Mouse (Mus musculus): ENCODE results near the gene Gars. TPM values are rescaled to one million over a fixed set of nuclear protein-coding genes. Genes with fewer than 3 reads are reported as not detected.

Gene Gars
- polyA plus RNA-seq, 1 experiment from 2014 or later: 205 TPM

DNA sequence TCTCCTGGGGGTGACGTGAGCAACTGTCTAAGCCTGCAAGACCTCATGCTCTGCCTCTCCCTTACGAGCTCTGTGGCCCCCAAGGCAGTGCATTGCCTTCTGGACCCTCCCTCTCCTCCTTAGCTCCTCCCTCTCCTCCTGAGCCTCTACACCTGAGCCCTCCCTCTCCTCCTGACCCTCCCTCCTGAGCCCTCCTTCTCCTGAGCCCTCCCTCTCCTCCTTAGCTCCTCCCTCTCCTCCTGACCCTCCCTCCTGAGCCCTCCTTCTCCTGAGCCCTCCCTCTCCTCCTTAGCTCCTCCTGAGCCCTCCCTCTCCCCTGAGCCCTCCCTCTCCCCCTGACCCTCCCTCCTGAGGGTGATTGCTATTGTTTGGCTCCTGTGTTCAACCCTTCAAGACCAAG lies 19.4 kb upstream of the Gars start:
- ATAC-seq (ENCODE audit: low FRiP score): no peak; the same call in 1 of the 2 replicates
- Histone ChIP-seq H3K36me3 (replicated peaks; ENCODE audit: control insufficient read depth, insufficient read depth) (no peaks in the 10 kb centered on the region), H3K4me1 (replicated peaks; ENCODE audit: control insufficient read depth, insufficient read depth, low read length) (no peaks in the 10 kb centered on the region), H3K27ac (no peak overlapping the region), H3K9me3 (ENCODE audit: control insufficient read depth, low read length) (no peaks in the 10 kb centered on the region), H3K4me3 (replicated peaks; ENCODE audit: low read length) (no peak overlapping the region), H3K27me3 (ENCODE audit: control insufficient read depth, insufficient read depth, low read length) (no peaks in the 10 kb centered on the region), H3K9ac (no peak overlapping the region), H3K4me2 (replicated peaks) (no peak overlapping the region)
- DNase-seq (ENCODE audit: low spot score): no peak
- WGBS: 82% methylated on average over 2 of the region's 2 CpGs

DNA sequence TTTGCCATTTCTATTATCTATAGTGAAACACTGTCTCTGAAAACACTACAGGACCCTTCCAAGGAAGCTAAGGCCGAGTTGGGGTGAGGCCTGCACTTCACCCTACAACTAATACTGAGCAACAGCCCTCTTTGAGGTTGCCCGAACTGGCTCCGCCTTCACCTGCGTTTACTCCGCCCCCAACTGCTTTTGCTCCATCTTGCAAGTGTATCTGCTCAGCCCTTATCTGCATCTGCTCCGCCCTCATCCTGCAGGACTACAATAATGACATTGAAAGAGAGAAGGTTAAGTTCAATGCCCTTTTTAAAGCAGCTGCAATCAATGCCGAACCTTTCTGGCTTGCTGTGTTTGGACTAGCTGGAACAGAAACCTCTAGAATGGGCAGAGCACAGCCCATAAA lies 16.0 kb upstream of the Gars start:
- H3K36me3 ChIP-seq (replicated peaks; ENCODE audit: control insufficient read depth, insufficient read depth): no peaks in the 10 kb centered on the region
- DNase-seq (ENCODE audit: low spot score) (no peak), ATAC-seq (ENCODE audit: low FRiP score) (no peak)
- no peaks in the 10 kb centered on the region for H3K9me3 ChIP-seq (ENCODE audit: control insufficient read depth, low read length)
- no peak overlapping the region for H3K4me2 ChIP-seq (replicated peaks)
- no peak overlapping the region for H3K27ac ChIP-seq
- no peaks in the 10 kb centered on the region for H3K4me1 ChIP-seq (replicated peaks; ENCODE audit: control insufficient read depth, insufficient read depth, low read length)
- WGBS: 88% methylated on average over 7 of the region's 7 CpGs
- H3K27me3 ChIP-seq (ENCODE audit: control insufficient read depth, insufficient read depth, low read length): no peaks in the 10 kb centered on the region
- no peak overlapping the region for H3K9ac ChIP-seq
- no peak overlapping the region for H3K4me3 ChIP-seq (replicated peaks; ENCODE audit: low read length)

DNA sequence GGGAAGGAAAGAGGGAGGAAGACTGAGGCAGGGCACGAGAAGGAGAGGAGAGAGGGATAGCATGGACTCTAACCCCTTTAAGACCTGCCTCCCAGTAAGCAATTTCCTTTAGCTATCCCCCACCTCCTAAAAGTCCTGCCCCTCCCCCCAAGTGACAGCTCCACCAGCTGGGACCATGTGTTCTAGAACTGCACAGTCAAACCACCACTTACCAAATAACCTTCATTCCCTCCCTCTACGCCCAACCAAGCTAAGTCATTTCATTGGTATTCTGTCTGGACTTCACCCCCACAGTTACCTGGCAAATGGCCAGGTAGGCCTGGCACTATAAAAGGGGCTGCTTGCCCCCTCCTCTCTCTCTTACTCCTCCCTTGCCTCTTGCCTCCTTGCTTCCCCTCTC lies 10.2 kb upstream of the Gars start:
- Histone ChIP-seq H3K4me3 (replicated peaks; ENCODE audit: low read length) (no peak overlapping the region), H3K36me3 (replicated peaks; ENCODE audit: control insufficient read depth, insufficient read depth) (no peaks in the 10 kb centered on the region), H3K9ac (no peak overlapping the region), H3K27ac (no peak overlapping the region), H3K4me2 (replicated peaks) (no peak overlapping the region), H3K4me1 (replicated peaks; ENCODE audit: control insufficient read depth, insufficient read depth, low read length) (no peaks in the 10 kb centered on the region), H3K27me3 (ENCODE audit: control insufficient read depth, insufficient read depth, low read length) (no peaks in the 10 kb centered on the region), H3K9me3 (ENCODE audit: control insufficient read depth, low read length) (no peaks in the 10 kb centered on the region)
- ATAC-seq (ENCODE audit: low FRiP score) (no peak), DNase-seq (ENCODE audit: low spot score) (no peak)
- WGBS: 50% methylated on average over 2 of the region's 2 CpGs

DNA sequence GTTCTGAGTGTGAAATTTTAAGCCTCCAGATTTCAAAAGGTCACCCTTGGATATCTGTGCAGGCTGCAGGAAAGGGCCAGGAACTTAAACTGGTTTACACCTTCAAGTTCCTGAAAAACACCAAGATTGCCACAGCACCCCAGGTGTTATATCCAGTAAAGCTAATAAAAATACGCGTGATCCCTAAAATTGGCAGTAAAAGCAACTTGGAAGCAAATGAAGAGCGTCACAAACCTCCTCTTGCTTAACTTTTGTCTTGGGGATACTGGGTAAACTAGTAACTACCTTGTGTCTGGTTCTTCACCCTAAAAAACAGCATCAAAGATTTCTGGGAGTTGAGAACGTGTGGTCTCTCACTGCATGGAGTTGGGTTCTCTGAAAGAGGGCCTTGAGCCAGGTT lies 1.1 kb upstream of the Gars start:
- Histone ChIP-seq H3K9me3 (ENCODE audit: control insufficient read depth, low read length) (no peaks in the 10 kb centered on the region), H3K27ac (no peak overlapping the region), H3K9ac (0 out of 2 replicates have a peak overlapping the region, but pooled peaks have one; percentile 82), H3K27me3 (ENCODE audit: control insufficient read depth, insufficient read depth, low read length) (no peaks in the 10 kb centered on the region), H3K36me3 (replicated peaks; ENCODE audit: control insufficient read depth, insufficient read depth) (no peaks in the 10 kb centered on the region), H3K4me3 (replicated peaks; ENCODE audit: low read length) (no peak overlapping the region), H3K4me2 (replicated peaks) (no peak overlapping the region), H3K4me1 (replicated peaks; ENCODE audit: control insufficient read depth, insufficient read depth, low read length) (peaks cover 18% of the 10 kb centered on the region)
- ATAC-seq (ENCODE audit: low FRiP score): no peak
- 93% methylated on average over 4 of the region's 4 CpGs for WGBS
- DNase-seq (ENCODE audit: low spot score): no peak

DNA sequence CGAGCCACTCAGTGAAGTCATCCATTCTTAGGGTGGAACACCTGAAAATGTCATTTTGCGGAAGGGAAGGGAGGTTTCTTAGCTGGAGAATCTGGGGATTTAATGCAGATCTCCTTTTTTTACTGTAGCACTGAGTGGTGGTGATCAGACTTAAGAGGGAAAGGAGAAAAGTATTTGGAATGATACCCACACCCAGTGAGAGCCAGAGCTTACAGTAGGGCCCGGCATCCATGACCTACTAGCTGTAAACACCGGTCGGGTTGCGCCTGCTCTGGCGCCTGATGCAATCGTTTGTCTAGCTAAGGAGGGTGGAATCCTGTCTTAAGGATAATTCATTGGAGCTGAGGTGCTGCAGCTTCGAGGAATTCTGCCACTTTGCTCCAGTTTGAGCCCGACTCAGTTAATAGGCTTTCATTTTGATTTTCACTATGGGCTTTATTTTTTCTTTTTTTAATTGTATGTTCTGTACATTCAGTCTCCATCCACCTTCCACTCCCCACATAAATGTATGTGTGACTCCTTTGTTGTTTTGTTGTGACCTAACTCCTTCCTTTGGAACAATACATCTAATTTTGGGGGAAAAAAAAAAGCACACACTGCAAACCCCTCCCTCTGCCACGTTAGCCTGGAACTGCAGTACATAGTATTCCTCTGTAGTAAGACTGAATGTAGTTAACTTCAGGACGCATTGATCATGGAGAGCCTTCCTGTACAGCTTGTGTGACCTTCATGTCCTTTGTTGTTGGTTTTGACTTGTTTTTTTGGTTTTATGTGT lies 1.1 kb downstream of the Gars start:
- Histone ChIP-seq H3K9me3 (ENCODE audit: control insufficient read depth, low read length) (no peaks in the 10 kb centered on the region), H3K27ac (peak overlapping the region; percentile 92), H3K4me3 (replicated peaks; ENCODE audit: low read length) (peak overlapping the region; percentile 66), H3K9ac (peak overlapping the region; percentile 82), H3K4me1 (replicated peaks; ENCODE audit: control insufficient read depth, insufficient read depth, low read length) (peaks cover 18% of the 10 kb centered on the region), H3K27me3 (ENCODE audit: control insufficient read depth, insufficient read depth, low read length) (no peaks in the 10 kb centered on the region), H3K36me3 (replicated peaks; ENCODE audit: control insufficient read depth, insufficient read depth) (no peaks in the 10 kb centered on the region), H3K4me2 (replicated peaks) (peak overlapping the region; percentile 66)
- ATAC-seq (ENCODE audit: low FRiP score) (no peak), DNase-seq (ENCODE audit: low spot score) (peak; percentile 47)
- 3% methylated on average over 12 of the region's 12 CpGs for whole genome bisulfite sequencing

DNA sequence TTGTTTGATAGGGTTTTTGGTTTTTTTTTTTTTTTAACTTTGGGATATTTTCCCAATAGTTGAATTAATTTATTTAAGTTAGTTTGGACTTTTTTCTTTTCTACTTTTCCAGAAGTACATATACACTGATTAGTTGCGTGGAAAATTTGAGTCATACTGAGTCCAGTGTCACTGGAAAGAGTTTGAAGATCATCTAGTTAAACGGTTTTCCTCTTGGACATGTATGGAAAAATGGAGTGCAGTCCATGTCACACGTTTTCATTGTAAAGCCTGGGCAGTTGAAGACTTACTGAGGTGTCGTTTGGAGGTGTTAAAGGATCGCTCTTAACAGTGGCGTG lies 1.6 kb downstream of the Gars start:
- no peaks in the 10 kb centered on the region for H3K36me3 ChIP-seq (replicated peaks; ENCODE audit: control insufficient read depth, insufficient read depth)
- H3K27me3 ChIP-seq (ENCODE audit: control insufficient read depth, insufficient read depth, low read length): no peaks in the 10 kb centered on the region
- 82% methylated on average over 6 of the region's 6 CpGs for WGBS
- no peak overlapping the region for H3K27ac ChIP-seq
- H3K4me3 ChIP-seq (replicated peaks; ENCODE audit: low read length): peak overlapping the region; percentile 66
- peak overlapping the region; percentile 66 for H3K4me2 ChIP-seq (replicated peaks)
- DNase-seq (ENCODE audit: low spot score) (no peak), ATAC-seq (ENCODE audit: low FRiP score) (no peak)
- H3K9me3 ChIP-seq (ENCODE audit: control insufficient read depth, low read length): no peaks in the 10 kb centered on the region
- peaks cover 18% of the 10 kb centered on the region for H3K4me1 ChIP-seq (replicated peaks; ENCODE audit: control insufficient read depth, insufficient read depth, low read length)
- peak overlapping the region; percentile 82 for H3K9ac ChIP-seq

DNA sequence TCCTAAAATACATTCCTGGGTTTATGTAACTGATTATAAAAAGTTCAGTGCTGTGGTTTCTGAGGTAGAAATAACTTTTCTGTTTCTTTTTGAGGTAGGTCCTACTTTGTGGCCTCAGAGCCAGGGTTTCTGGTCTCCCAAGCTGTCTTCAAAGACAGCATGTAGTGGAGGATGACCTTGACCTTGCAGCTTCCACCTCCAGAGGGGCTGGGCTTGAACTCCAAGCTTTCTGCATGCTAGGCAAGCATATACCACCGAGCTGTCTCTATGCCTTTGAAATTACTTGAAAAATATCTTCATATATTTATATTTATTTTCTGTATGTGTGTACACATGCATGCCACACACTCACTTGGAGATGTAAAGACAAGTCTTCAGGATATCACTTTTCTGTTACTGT lies 2.2 kb downstream of the Gars start:
- no peaks in the 10 kb centered on the region for H3K9me3 ChIP-seq (ENCODE audit: control insufficient read depth, low read length)
- no peak overlapping the region for H3K9ac ChIP-seq
- no peak overlapping the region for H3K4me2 ChIP-seq (replicated peaks)
- H3K4me1 ChIP-seq (replicated peaks; ENCODE audit: control insufficient read depth, insufficient read depth, low read length): peaks cover 23% of the 10 kb centered on the region
- ATAC-seq (ENCODE audit: low FRiP score) (no peak), DNase-seq (ENCODE audit: low spot score) (no peak)
- H3K27ac ChIP-seq: no peak overlapping the region
- no peak overlapping the region for H3K4me3 ChIP-seq (replicated peaks; ENCODE audit: low read length)
- H3K27me3 ChIP-seq (ENCODE audit: control insufficient read depth, insufficient read depth, low read length): no peaks in the 10 kb centered on the region
- 81% methylated on average over 1 of the region's 1 CpGs for WGBS
- no peaks in the 10 kb centered on the region for H3K36me3 ChIP-seq (replicated peaks; ENCODE audit: control insufficient read depth, insufficient read depth)

DNA sequence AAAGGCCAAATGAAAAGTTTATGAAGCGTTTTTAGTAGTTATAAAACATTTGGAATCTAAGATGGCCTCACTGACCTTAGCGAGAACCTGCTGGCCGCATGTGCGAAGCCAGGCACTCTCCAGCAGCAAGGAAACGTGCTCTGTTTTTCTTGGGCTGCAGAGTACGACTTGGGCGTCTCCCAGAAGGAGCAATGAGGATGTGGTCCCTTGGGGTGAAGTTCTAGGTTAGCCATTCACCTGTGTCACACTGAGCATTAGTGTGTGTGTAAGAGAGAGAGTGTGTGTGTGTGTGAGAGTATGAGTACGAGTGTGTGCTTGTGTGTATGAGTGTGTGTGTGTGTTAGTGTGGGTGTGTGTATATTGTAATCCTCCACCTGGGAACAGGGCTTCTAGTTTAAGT lies 5.4 kb downstream of the Gars start:
- Histone ChIP-seq H3K36me3 (replicated peaks; ENCODE audit: control insufficient read depth, insufficient read depth) (peaks cover 14% of the 10 kb centered on the region), H3K9ac (no peak overlapping the region), H3K4me3 (replicated peaks; ENCODE audit: low read length) (no peak overlapping the region), H3K27ac (no peak overlapping the region), H3K9me3 (ENCODE audit: control insufficient read depth, low read length) (no peaks in the 10 kb centered on the region), H3K4me2 (replicated peaks) (no peak overlapping the region), H3K4me1 (replicated peaks; ENCODE audit: control insufficient read depth, insufficient read depth, low read length) (peaks cover 19% of the 10 kb centered on the region), H3K27me3 (ENCODE audit: control insufficient read depth, insufficient read depth, low read length) (no peaks in the 10 kb centered on the region)
- ATAC-seq (ENCODE audit: low FRiP score) (no peak), DNase-seq (ENCODE audit: low spot score) (no peak)
- WGBS: 87% methylated on average over 8 of the region's 8 CpGs

DNA sequence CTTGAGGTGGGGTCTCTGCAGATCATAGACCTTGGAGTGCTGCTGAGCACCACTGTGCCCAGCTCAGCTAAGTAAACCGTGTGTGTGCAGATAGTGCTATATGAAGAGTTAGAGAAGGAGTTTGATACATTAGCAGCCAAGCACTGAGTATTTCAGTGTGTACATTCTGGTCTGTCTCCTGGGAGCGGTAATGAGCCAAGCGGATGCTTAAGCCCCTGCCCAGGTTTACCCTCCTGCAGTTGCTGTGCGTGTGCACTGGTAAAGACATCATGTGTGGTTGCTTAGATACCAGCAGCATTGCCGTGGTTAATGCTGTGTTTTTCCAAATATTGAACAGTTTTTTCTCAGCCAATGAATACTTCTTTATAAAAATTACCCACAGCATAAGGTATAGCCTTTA lies 6.7 kb downstream of the Gars start:
- Histone ChIP-seq H3K4me2 (replicated peaks) (no peak overlapping the region), H3K9me3 (ENCODE audit: control insufficient read depth, low read length) (no peaks in the 10 kb centered on the region), H3K27ac (no peak overlapping the region), H3K4me3 (replicated peaks; ENCODE audit: low read length) (no peak overlapping the region), H3K27me3 (ENCODE audit: control insufficient read depth, insufficient read depth, low read length) (no peaks in the 10 kb centered on the region), H3K36me3 (replicated peaks; ENCODE audit: control insufficient read depth, insufficient read depth) (peaks cover 25% of the 10 kb centered on the region), H3K4me1 (replicated peaks; ENCODE audit: control insufficient read depth, insufficient read depth, low read length) (peaks cover 11% of the 10 kb centered on the region), H3K9ac (no peak overlapping the region)
- ATAC-seq (ENCODE audit: low FRiP score): no peak; the same call in 1 of the 2 replicates
- DNase-seq (ENCODE audit: low spot score): no peak
- WGBS: 58% methylated on average over 5 of the region's 5 CpGs

DNA sequence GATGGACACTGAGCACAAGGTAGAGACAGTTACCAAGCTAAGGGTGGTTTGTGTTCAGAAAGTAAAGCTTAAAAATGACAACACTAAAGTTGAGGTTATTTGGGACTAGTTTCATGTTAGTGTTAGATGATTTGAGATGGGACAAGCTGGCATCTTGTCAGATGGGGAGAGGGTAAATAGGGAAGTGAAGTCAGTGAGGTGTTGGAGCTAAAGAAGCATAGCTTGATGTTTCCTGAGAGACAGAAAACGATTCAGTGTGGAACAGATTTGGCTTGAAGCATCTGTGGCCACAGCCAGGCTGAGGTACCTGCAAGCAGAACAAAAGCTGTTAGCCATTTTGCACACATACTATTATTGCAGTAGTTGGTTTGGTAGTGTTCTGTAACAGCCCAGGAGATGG lies 7.5 kb downstream of the Gars start:
- Histone ChIP-seq H3K4me2 (replicated peaks) (no peak overlapping the region), H3K9me3 (ENCODE audit: control insufficient read depth, low read length) (no peaks in the 10 kb centered on the region), H3K9ac (no peak overlapping the region), H3K27me3 (ENCODE audit: control insufficient read depth, insufficient read depth, low read length) (no peaks in the 10 kb centered on the region), H3K36me3 (replicated peaks; ENCODE audit: control insufficient read depth, insufficient read depth) (peaks cover 33% of the 10 kb centered on the region), H3K4me1 (replicated peaks; ENCODE audit: control insufficient read depth, insufficient read depth, low read length) (0 out of 2 replicates have a peak, but pooled peaks cover 6% of the 10 kb centered on the region), H3K4me3 (replicated peaks; ENCODE audit: low read length) (no peak overlapping the region), H3K27ac (no peak overlapping the region)
- WGBS: 59% methylated on average over 1 of the region's 1 CpGs
- ATAC-seq (ENCODE audit: low FRiP score): no peak
- no peak for DNase-seq (ENCODE audit: low spot score)

Measured in hindbrain, embryonic 14.5 days (tissue).